Mouse (Mus musculus): Measurements from ENCODE around the gene Necap1.

DNA sequence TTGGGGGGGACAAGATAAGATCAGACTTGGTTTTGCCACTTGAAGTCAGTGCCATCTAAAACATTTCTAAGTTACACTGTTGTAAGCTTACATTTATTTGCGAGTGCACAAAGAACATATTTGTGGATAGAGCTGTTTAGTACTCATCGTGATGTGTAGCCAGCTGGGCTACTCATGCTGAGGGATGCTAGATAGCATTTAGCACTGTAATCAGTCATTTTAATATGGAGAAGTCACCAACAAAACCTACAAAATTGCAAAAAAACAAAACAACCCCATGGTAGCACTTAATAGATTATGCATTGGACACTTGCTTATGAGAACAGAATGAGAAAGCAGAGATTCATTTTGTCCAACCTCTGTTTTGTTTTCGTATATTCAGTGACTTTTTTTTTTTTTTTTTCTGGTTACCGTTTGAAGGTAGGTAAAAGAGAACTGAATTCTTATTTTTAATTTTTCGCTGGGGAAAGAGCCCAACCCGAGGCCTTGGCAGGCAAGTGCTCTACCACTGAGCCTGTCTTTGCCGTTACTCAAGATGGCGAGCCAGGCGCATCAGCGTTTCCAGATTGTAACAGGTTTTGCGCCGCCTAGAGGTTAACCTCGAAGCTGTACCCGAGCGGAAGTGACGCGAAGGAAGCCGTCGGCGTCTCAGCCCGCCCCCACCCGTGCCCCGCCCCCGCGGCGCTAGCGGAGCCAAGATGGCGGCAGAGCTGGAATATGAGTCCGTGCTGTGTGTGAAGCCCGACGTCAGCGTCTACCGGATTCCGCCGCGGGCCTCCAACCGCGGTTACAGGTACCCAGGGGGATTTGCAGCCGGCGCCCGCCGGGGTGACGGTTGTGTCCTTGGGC, at the start of gene Necap1:
- TF ChIP-seq POLR2A (IDR thresholded peaks at IDR 0.05; ENCODE audit: borderline replicate concordance, insufficient read depth, low read length) (peak; percentile 79), CTCF (IDR thresholded peaks at IDR 0.05; ENCODE audit: borderline replicate concordance, insufficient read depth, low read depth, low read length) (peak; percentile 81)

All from cerebellum, adult 2 months (tissue).